Mouse (Mus musculus): ENCODE data around the gene Rad50. TPM values are rescaled to one million over a fixed set of nuclear protein-coding genes. Genes with fewer than 3 reads are reported as not detected.

The Rad50 gene
- polyA plus RNA-seq, 1 experiment: 2.7 TPM

DNA sequence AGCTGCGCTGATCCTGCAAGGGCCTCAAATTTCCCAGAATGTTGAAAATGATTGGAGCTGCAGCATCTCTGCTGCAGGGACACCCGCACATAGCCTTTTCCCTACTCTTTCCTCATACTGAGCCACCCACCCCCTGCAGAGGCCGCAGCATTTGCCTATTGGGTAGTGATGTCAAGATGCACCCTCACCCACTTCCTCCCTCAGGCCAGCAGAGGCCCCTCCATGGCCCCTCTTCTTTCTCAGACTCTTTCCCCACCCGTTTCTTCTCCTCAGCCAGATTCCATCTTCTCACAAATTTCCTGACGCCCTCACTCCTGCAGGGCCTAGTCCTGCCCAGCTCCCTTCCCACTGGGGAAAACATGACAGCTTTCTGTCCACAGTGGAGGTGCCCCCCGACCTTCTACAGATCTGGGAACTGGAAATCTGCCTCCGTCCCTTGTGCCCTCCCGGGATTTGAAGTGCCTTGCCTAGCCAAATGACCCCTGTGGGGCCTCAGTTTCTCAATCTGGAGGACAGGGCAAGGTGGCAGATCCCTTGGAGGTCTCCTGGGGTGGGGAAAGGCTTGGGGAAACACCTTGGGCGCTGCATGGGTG lies 71.4 kb downstream of the Rad50 start:
- 60% methylated on average over 9 of the region's 9 CpGs for WGBS
- peaks cover 5% of the 10 kb centered on the region; the same call in 1 of the 2 replicates for H3K4me1 ChIP-seq (ENCODE audit: control insufficient read depth, insufficient read depth, insufficient read length, low read length)
- TF ChIP-seq POLR2A (IDR thresholded peaks at IDR 0.05; ENCODE audit: low read depth, low read length): no peak
- no peak for TF ChIP-seq CTCF (IDR thresholded peaks at IDR 0.05; ENCODE audit: extremely low read depth, insufficient read length, insufficient replicate concordance, low read depth, low read length)
- peak overlapping the region; percentile 47; the same call in 1 of the 2 replicates for H3K4me3 ChIP-seq (ENCODE audit: low read depth, low read length)
- H3K27me3 ChIP-seq (ENCODE audit: control insufficient read depth, insufficient read depth, low read length): peaks cover 19% of the 10 kb centered on the region
- H3K27ac ChIP-seq (ENCODE audit: insufficient read depth, low read depth, low read length): no peak overlapping the region
- no peaks in the 10 kb centered on the region for H3K36me3 ChIP-seq (ENCODE audit: control insufficient read depth, insufficient read depth, low read length)

DNA sequence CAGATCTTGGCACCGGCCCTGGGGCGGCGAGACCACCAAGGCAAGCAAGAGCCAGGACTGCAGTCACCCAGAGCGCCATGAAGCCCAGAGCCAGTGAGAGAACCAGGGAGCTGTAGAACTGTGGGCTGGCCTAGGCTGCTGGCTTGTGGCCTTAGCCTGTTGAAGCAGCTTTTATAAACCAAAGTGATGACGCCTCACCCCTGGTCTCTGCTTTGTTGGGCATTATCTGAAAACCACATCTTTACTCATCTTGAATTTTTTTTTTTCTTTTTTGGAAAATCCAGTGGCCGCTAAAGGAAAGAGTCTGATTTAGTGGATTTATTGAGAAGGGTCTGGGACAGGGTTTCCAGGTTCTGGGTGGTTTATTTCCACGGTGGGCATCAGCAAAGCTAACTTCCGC lies 72.6 kb downstream of the Rad50 start, which contains the start of gene Il13:
TSS of gene Il13 (minus strand) at position 147 of the 400 bp plus-strand sequence.
- no peak within 1 kb of the TSS for H3K27ac ChIP-seq (ENCODE audit: insufficient read depth, low read depth, low read length)
- TF ChIP-seq POLR2A (IDR thresholded peaks at IDR 0.05; ENCODE audit: low read depth, low read length) (no peak), CTCF (IDR thresholded peaks at IDR 0.05; ENCODE audit: extremely low read depth, insufficient read length, insufficient replicate concordance, low read depth, low read length) (no peak)
- H3K36me3 ChIP-seq (ENCODE audit: control insufficient read depth, insufficient read depth, low read length): no peaks in the 10 kb centered on the region
- peaks cover 5% of the 10 kb centered on the region; the same call in 1 of the 2 replicates for H3K4me1 ChIP-seq (ENCODE audit: control insufficient read depth, insufficient read depth, insufficient read length, low read length)
- H3K27me3 ChIP-seq (ENCODE audit: control insufficient read depth, insufficient read depth, low read length): peaks cover 19% of the 10 kb centered on the region
- H3K4me3 ChIP-seq (ENCODE audit: low read depth, low read length): no peak within 1 kb of the TSS
- 92% methylated on average over 8 of the region's 8 CpGs for WGBS

DNA sequence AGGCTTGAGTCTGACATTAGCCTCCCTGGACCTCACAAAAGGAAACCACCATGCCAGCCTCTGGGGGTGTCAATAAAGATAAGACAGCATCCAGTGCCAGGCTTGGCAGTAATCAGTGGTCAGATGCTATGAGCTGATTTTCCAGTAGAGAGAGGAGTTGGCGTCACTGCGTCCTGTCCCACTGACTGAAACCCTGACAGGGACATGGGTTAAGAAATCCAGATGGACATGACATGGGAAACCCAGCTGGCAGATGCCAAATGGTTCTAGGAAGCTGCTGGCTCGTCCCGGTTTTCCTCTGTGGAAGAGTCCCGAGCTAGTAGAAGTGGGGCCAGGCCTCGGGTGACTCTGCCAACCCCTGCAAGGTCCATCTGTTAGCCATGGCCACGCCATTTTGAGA lies 73.5 kb downstream of the Rad50 start:
- no peak for TF ChIP-seq CTCF (IDR thresholded peaks at IDR 0.05; ENCODE audit: extremely low read depth, insufficient read length, insufficient replicate concordance, low read depth, low read length)
- TF ChIP-seq POLR2A (IDR thresholded peaks at IDR 0.05; ENCODE audit: low read depth, low read length): no peak

DNA sequence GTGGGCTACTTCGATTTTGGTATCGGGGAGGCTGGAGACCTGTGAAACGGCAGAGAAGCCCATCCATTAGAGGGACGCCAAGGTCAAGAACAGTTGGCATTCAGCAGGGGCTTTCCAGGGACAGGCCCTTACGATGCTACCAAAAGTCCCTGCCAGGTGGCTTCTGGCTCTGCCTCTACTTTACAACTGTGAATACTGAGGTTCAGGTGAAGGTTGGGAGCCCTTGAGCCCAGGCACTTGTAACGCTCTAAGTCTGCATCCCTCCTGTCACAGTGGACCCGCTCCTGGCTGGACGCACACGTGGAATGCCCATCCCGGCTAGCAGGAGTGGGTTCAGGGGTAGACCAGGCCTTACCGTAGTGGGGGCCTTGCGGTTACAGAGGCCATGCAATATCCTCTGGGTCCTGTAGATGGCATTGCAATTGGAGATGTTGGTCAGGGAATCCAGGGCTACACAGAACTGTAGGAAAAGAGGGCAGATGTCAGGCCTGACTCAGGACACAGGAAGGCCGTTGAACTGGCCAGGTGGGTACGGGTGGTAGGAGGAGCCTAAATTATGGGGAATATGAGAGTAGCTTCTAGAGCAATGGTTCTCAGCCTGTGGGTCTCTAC lies 74.9 kb downstream of the Rad50 start:
- WGBS: 76% methylated on average over 14 of the region's 14 CpGs
- no peak overlapping the region for H3K4me3 ChIP-seq (ENCODE audit: low read depth, low read length)
- peaks cover 5% of the 10 kb centered on the region; the same call in 1 of the 2 replicates for H3K4me1 ChIP-seq (ENCODE audit: control insufficient read depth, insufficient read depth, insufficient read length, low read length)
- H3K27ac ChIP-seq (ENCODE audit: insufficient read depth, low read depth, low read length): no peak overlapping the region
- H3K36me3 ChIP-seq (ENCODE audit: control insufficient read depth, insufficient read depth, low read length): no peaks in the 10 kb centered on the region
- peaks cover 11% of the 10 kb centered on the region for H3K27me3 ChIP-seq (ENCODE audit: control insufficient read depth, insufficient read depth, low read length)
- no peak for TF ChIP-seq POLR2A (IDR thresholded peaks at IDR 0.05; ENCODE audit: low read depth, low read length)
- peak; percentile 11; the same call in 1 of the 2 replicates for TF ChIP-seq CTCF (IDR thresholded peaks at IDR 0.05; ENCODE audit: extremely low read depth, insufficient read length, insufficient replicate concordance, low read depth, low read length)

More for the DNA sequence above, 73.5 kb downstream of the Rad50 start:
- Histone ChIP-seq H3K27ac (ENCODE audit: insufficient read depth, low read depth, low read length) (no peak overlapping the region), H3K36me3 (ENCODE audit: control insufficient read depth, insufficient read depth, low read length) (no peaks in the 10 kb centered on the region), H3K4me3 (ENCODE audit: low read depth, low read length) (no peak overlapping the region), H3K27me3 (ENCODE audit: control insufficient read depth, insufficient read depth, low read length) (peaks cover 19% of the 10 kb centered on the region), H3K4me1 (ENCODE audit: control insufficient read depth, insufficient read depth, insufficient read length, low read length) (peaks cover 5% of the 10 kb centered on the region; the same call in 1 of the 2 replicates)
- WGBS: 75% methylated on average over 7 of the region's 7 CpGs

DNA sequence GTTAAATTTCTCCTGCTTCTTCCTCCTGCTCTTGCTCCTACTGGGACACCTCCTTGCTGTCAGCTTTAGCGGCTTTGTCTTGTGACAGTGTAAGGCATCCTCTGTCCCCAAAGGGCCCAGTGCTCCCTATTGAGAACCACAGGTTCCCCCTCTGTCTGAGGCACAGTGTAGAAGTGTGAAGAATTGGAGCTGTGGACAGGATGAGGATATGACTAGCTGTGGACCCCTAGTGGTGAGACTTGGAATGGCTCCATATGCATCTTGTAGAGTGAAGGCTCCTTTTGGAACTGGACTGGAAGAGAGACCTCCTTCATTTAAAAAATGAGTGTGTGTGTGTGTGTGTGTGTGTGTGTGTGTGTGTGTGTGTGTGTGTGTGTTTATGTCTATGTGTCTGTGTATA lies 79.3 kb downstream of the Rad50 start:
- Histone ChIP-seq H3K36me3 (ENCODE audit: control insufficient read depth, insufficient read depth, low read length) (no peaks in the 10 kb centered on the region), H3K4me3 (ENCODE audit: low read depth, low read length) (no peak overlapping the region), H3K27ac (ENCODE audit: insufficient read depth, low read depth, low read length) (no peak overlapping the region), H3K27me3 (ENCODE audit: control insufficient read depth, insufficient read depth, low read length) (no peaks in the 10 kb centered on the region), H3K4me1 (ENCODE audit: control insufficient read depth, insufficient read depth, insufficient read length, low read length) (no peaks in the 10 kb centered on the region)
- TF ChIP-seq POLR2A (IDR thresholded peaks at IDR 0.05; ENCODE audit: low read depth, low read length) (no peak), CTCF (IDR thresholded peaks at IDR 0.05; ENCODE audit: extremely low read depth, insufficient read length, insufficient replicate concordance, low read depth, low read length) (peak; percentile 47; the same call in 1 of the 2 replicates)
- WGBS: 20% methylated on average over 1 of the region's 1 CpGs

DNA sequence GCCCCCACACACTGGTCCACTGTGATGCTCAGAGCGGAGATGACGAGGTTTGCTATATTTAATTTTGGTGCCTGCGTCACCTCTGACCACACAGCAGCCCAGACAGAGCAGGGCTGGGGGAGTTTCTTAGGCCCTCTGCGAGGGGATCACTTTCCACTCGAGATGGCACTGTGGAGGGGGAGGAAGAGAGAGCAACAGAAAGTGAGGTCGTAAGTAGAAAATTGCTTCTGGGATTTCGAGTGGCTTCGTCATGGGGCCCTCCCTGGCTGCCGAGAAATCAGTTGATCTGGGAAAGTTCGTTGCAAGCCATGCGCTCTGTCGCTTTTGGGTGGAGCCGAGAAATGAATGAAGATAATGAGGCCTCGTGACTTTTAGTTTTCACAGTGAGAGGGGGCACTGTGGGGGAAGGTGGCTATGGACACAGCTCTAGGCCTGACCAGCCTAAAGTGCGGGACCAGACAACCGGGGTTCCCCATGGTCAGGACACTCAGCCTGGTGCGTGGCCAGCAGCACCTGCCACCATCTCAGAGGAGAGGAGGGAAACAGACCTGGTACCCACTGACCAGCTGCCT lies 80.2 kb downstream of the Rad50 start:
- 61% methylated on average over 17 of the region's 17 CpGs for WGBS
- Histone ChIP-seq H3K36me3 (ENCODE audit: control insufficient read depth, insufficient read depth, low read length) (no peaks in the 10 kb centered on the region), H3K4me1 (ENCODE audit: control insufficient read depth, insufficient read depth, insufficient read length, low read length) (no peaks in the 10 kb centered on the region), H3K27me3 (ENCODE audit: control insufficient read depth, insufficient read depth, low read length) (no peaks in the 10 kb centered on the region), H3K4me3 (ENCODE audit: low read depth, low read length) (no peak overlapping the region), H3K27ac (ENCODE audit: insufficient read depth, low read depth, low read length) (no peak overlapping the region)
- TF ChIP-seq CTCF (IDR thresholded peaks at IDR 0.05; ENCODE audit: extremely low read depth, insufficient read length, insufficient replicate concordance, low read depth, low read length) (no peak), POLR2A (IDR thresholded peaks at IDR 0.05; ENCODE audit: low read depth, low read length) (no peak)

DNA sequence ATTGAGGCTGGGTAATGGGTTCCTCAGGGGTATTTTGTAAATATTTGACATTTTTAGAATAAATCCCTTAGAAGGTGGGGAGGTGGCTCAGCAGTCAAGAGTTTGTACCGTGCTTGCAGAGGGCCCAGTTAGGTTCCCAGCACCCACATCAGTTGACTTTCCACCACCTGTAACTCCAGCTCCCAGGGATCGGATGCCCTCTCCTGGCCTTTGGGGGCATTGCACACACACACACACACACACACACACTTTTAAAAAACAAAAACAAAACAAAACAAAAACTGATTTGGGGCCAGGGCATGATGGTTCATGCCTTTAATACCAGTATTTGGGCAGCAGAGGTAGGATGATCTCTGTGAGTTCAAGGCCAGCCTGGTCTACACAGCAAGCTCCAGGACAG lies 83.0 kb downstream of the Rad50 start:
- Histone ChIP-seq H3K4me1 (ENCODE audit: control insufficient read depth, insufficient read depth, insufficient read length, low read length) (no peaks in the 10 kb centered on the region), H3K4me3 (ENCODE audit: low read depth, low read length) (no peak overlapping the region), H3K27ac (ENCODE audit: insufficient read depth, low read depth, low read length) (no peak overlapping the region), H3K27me3 (ENCODE audit: control insufficient read depth, insufficient read depth, low read length) (no peaks in the 10 kb centered on the region), H3K36me3 (ENCODE audit: control insufficient read depth, insufficient read depth, low read length) (no peaks in the 10 kb centered on the region)
- TF ChIP-seq POLR2A (IDR thresholded peaks at IDR 0.05; ENCODE audit: low read depth, low read length) (no peak), CTCF (IDR thresholded peaks at IDR 0.05; ENCODE audit: extremely low read depth, insufficient read length, insufficient replicate concordance, low read depth, low read length) (peak; percentile 20; the same call in 1 of the 2 replicates)
- WGBS: 98% methylated on average over 2 of the region's 2 CpGs
